Mouse (Mus musculus): ENCODE measurements around the gene Fbxo48. TPM values are rescaled to one million over a fixed set of nuclear protein-coding genes. Genes with fewer than 3 reads are reported as not detected.

Fbxo48 gene
- total and polyA plus RNA-seq, 2 experiments from 2014 or later = 0.27 TPM; not detected in 1

DNA sequence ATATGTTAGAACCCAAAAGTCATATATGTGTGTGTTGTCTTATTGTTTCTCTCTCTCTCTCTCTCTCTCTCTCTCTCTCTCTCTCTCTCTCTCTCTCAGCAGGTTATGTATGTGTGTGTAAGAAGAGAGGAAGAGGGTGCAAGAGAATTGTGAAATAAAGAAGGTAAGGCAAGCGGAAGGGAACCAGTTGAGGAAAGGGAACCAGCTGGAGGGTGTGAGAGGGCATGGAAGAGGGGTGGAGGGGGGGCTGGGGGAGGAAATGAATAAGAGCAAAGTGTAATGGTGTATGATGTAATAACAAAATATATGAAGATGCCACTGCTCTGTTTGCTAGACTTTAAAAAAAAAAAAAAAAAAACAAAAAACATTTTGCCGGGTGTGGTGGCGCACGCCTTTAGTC is 48.2 kb downstream of the Fbxo48 start:
- 92% methylated on average over 4 of the region's 4 CpGs for WGBS

DNA sequence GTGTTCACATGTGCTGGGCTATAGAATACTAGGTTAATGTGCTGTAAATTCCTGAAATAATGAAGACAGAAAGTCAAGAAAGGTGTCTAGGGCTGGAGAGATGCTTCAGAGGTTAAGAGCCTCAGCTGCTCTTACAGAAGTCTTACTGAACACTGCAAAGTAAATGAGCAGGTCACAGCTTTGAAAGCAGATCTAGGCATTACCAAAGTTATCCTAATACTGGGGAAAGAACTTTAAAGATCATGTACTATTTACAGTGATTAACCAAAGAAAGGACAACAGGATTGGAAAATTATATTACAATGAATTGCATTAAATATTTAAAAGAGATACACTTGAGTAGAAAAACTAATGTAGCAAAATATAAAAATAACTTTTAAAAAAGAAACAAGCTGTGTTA is 48.8 kb downstream of the Fbxo48 start:
- ATAC-seq (ENCODE audit: insufficient read depth, low read depth) = no peak

More for the DNA sequence above, 48.2 kb downstream of the Fbxo48 start:
- H3K4me2 ChIP-seq (ENCODE audit: low read depth, low read length) = no peak overlapping the region
- no peaks in the 10 kb centered on the region for H3K36me3 ChIP-seq (replicated peaks; ENCODE audit: control insufficient read depth, insufficient read depth, low read length)
- H3K4me1 ChIP-seq (ENCODE audit: control insufficient read depth, insufficient read depth) = no peaks in the 10 kb centered on the region
- no peaks in the 10 kb centered on the region for H3K27me3 ChIP-seq (ENCODE audit: control insufficient read depth, insufficient read depth, low read length)
- no peak for TF ChIP-seq EP300 (IDR thresholded peaks at IDR 0.05; ENCODE audit: low read depth)
- no peak for TF ChIP-seq CTCF (IDR thresholded peaks at IDR 0.05; ENCODE audit: low read depth)
- ATAC-seq (ENCODE audit: insufficient read depth, low read depth) (no peak), DNase-seq (ENCODE audit: low spot score) (no peak)
- H3K9me3 ChIP-seq (replicated peaks; ENCODE audit: control insufficient read depth, low read length) = no peaks in the 10 kb centered on the region
- H3K4me3 ChIP-seq (ENCODE audit: low read depth, low read length) = no peak overlapping the region
- H3K27ac ChIP-seq (ENCODE audit: low read depth) = no peak overlapping the region
- no peak overlapping the region for H3K9ac ChIP-seq (replicated peaks; ENCODE audit: low read depth, low read length)

DNA sequence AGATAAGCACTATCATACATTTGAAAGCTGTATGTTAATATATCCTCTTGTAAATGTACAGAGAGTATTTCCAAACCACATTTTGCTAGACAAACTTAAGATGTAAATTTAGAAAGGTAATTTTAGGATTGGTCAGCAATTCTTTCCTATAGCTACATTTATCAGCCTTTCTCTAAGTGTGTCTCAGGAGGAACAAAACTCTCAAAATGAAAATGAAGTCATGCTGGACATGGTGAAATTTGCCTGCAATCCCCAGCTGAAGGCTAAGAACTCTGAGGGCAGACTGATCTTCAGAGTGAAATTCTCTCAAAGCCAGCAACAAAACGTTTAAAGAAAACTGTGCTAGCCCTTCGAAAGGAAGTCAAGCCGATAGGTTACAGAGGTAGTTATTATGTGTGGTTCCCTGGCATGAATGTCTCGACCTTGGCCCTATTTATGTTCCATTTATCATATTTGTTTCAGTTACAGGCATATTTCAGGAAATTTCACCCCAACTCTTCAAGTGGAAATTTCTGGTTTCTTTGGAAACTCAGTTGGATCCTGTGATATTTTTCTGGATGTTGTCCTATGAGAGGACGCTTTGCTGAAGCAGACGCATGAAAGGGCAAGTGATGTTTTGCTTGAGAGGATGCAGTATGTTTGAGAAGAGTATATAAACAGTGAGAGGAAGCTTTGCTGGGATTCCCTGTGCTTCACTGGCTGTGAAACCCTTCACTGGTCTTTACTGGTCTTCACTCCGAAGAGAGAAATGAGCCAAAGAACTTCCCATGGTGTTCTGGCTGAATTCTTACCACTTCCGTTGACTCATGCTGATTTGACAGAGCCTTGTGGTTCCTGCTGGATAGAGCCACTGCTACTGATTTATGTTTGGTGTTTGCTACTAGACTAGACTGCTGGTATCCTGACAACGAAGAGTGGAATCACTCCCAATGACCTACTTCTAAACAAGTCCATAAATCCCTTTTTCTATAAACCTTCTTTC is 49.5 kb downstream of the Fbxo48 start:
- Histone ChIP-seq H3K4me3 (ENCODE audit: low read depth, low read length) (no peak overlapping the region), H3K4me2 (ENCODE audit: low read depth, low read length) (no peak overlapping the region), H3K9me3 (replicated peaks; ENCODE audit: control insufficient read depth, low read length) (no peaks in the 10 kb centered on the region), H3K4me1 (ENCODE audit: control insufficient read depth, insufficient read depth) (no peaks in the 10 kb centered on the region), H3K27ac (ENCODE audit: low read depth) (no peak overlapping the region), H3K27me3 (ENCODE audit: control insufficient read depth, insufficient read depth, low read length) (no peaks in the 10 kb centered on the region), H3K9ac (replicated peaks; ENCODE audit: low read depth, low read length) (no peak overlapping the region), H3K36me3 (replicated peaks; ENCODE audit: control insufficient read depth, insufficient read depth, low read length) (no peaks in the 10 kb centered on the region)
- no peak for TF ChIP-seq EP300 (IDR thresholded peaks at IDR 0.05; ENCODE audit: low read depth)
- TF ChIP-seq CTCF (IDR thresholded peaks at IDR 0.05; ENCODE audit: low read depth) = no peak
- no peak for ATAC-seq (ENCODE audit: insufficient read depth, low read depth)
- 62% methylated on average over 9 of the region's 9 CpGs for WGBS
- DNase-seq (ENCODE audit: low spot score) = no peak

More for the DNA sequence above, 48.8 kb downstream of the Fbxo48 start:
- Histone ChIP-seq H3K36me3 (replicated peaks; ENCODE audit: control insufficient read depth, insufficient read depth, low read length) (no peaks in the 10 kb centered on the region), H3K4me2 (ENCODE audit: low read depth, low read length) (no peak overlapping the region), H3K4me1 (ENCODE audit: control insufficient read depth, insufficient read depth) (no peaks in the 10 kb centered on the region), H3K27me3 (ENCODE audit: control insufficient read depth, insufficient read depth, low read length) (no peaks in the 10 kb centered on the region), H3K27ac (ENCODE audit: low read depth) (no peak overlapping the region), H3K9me3 (replicated peaks; ENCODE audit: control insufficient read depth, low read length) (no peaks in the 10 kb centered on the region), H3K4me3 (ENCODE audit: low read depth, low read length) (no peak overlapping the region), H3K9ac (replicated peaks; ENCODE audit: low read depth, low read length) (no peak overlapping the region)
- TF ChIP-seq CTCF (IDR thresholded peaks at IDR 0.05; ENCODE audit: low read depth) = no peak
- TF ChIP-seq EP300 (IDR thresholded peaks at IDR 0.05; ENCODE audit: low read depth) = no peak
- no peak for DNase-seq (ENCODE audit: low spot score)

DNA sequence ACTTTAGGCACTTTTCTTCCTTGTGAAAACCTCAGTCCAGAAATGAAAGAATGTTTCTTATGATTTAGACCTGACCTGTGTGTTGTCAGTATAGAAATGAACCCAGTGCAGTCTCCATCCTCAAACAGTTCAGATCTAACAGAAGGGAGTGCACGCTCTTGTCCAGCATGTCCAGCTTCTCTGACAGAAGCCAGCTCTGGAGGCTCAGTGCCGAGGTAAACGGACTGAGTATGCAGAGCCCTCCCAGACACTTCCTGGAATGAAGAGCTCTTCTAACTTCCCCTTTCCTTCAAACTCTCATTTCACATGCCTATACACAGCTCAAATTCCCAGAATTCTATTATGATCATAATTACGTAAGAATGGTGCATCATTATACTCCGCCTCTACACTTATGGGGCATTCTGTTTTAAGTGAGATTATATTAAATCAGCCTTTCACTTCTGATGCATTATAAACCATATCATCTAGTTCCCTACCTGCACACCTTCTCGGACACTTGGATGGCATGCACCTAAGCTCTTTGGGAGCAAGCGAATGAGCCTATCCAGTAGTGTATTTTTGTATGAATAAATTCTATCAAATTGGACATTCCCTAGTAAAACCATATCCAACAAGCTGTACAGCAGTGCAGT is 51.7 kb downstream of the Fbxo48 start:
- Histone ChIP-seq H3K27ac (ENCODE audit: low read depth) (no peak overlapping the region), H3K27me3 (ENCODE audit: control insufficient read depth, insufficient read depth, low read length) (no peaks in the 10 kb centered on the region), H3K4me3 (ENCODE audit: low read depth, low read length) (no peak overlapping the region), H3K4me2 (ENCODE audit: low read depth, low read length) (no peak overlapping the region), H3K9ac (replicated peaks; ENCODE audit: low read depth, low read length) (no peak overlapping the region), H3K9me3 (replicated peaks; ENCODE audit: control insufficient read depth, low read length) (no peaks in the 10 kb centered on the region), H3K4me1 (ENCODE audit: control insufficient read depth, insufficient read depth) (no peaks in the 10 kb centered on the region), H3K36me3 (replicated peaks; ENCODE audit: control insufficient read depth, insufficient read depth, low read length) (no peaks in the 10 kb centered on the region)
- DNase-seq (ENCODE audit: low spot score) (no peak), ATAC-seq (ENCODE audit: insufficient read depth, low read depth) (no peak)
- TF ChIP-seq EP300 (IDR thresholded peaks at IDR 0.05; ENCODE audit: low read depth) (no peak), CTCF (IDR thresholded peaks at IDR 0.05; ENCODE audit: low read depth) (no peak)
- WGBS = 68% methylated on average over 7 of the region's 7 CpGs

DNA sequence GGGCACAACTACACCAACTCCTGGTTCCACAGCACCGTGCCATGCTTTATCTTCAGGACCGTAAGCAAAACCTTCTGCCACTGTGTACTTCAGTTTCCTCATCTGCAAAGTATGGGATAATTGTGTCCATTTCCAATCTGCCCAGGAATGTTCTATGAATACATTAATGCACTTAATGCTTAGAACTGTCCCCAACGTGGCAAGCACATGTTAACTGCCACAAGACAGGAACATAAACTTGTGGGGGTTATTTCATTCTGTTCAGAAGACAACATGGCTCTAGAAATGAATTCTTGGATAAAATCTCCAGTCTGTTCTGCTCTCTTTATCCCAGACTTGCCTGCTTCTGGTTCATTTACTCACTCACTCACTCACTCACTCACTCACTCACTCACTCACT is 52.6 kb downstream of the Fbxo48 start:
- no peak for ATAC-seq (ENCODE audit: insufficient read depth, low read depth)
- TF ChIP-seq CTCF (IDR thresholded peaks at IDR 0.05; ENCODE audit: low read depth) (no peak), EP300 (IDR thresholded peaks at IDR 0.05; ENCODE audit: low read depth) (no peak)
- 65% methylated on average over 3 of the region's 3 CpGs for WGBS
- no peaks in the 10 kb centered on the region for H3K4me1 ChIP-seq (ENCODE audit: control insufficient read depth, insufficient read depth)
- H3K4me3 ChIP-seq (ENCODE audit: low read depth, low read length) = no peak overlapping the region
- no peak overlapping the region for H3K4me2 ChIP-seq (ENCODE audit: low read depth, low read length)
- H3K27me3 ChIP-seq (ENCODE audit: control insufficient read depth, insufficient read depth, low read length) = no peaks in the 10 kb centered on the region
- no peaks in the 10 kb centered on the region for H3K9me3 ChIP-seq (replicated peaks; ENCODE audit: control insufficient read depth, low read length)
- no peak overlapping the region for H3K27ac ChIP-seq (ENCODE audit: low read depth)
- DNase-seq (ENCODE audit: low spot score) = no peak
- H3K9ac ChIP-seq (replicated peaks; ENCODE audit: low read depth, low read length) = no peak overlapping the region
- no peaks in the 10 kb centered on the region for H3K36me3 ChIP-seq (replicated peaks; ENCODE audit: control insufficient read depth, insufficient read depth, low read length)

Other genes with a start within 250 kb of the Fbxo48 start
- 2.3 and 2.5 TPM in 2 replicates for gene Egfr, start 199.2 kb upstream of the Fbxo48 start, total RNA-seq (2014; rRNA removed; ENCODE audit: low replicate concordance)
- gene Egfr, start 199.2 kb upstream of the Fbxo48 start, polyA plus RNA-seq (2015; fragmentation: Nextera tagmentation; extraction: Ambion mirVana) = 1.2 TPM in 2 replicates
- gene Cnrip1, start 100.2 kb downstream of the Fbxo48 start, total RNA-seq (2014; rRNA removed; ENCODE audit: low replicate concordance) = 2.4 and 4.9 TPM in 2 replicates
- 9.0 and 9.2 TPM in 2 replicates for gene Cnrip1, start 100.2 kb downstream of the Fbxo48 start, polyA plus RNA-seq (2015; fragmentation: Nextera tagmentation; extraction: Ambion mirVana)
- gene Plek, start 101.0 kb downstream of the Fbxo48 start, total RNA-seq (2014; rRNA removed; ENCODE audit: low replicate concordance) = 1.6 and 2.6 TPM in 2 replicates
- 1.3 and 1.5 TPM in 2 replicates for gene Plek, start 101.0 kb downstream of the Fbxo48 start, polyA plus RNA-seq (2015; fragmentation: Nextera tagmentation; extraction: Ambion mirVana)
- gene Ppp3r1, start 207.9 kb downstream of the Fbxo48 start, total RNA-seq (2014; rRNA removed; ENCODE audit: low replicate concordance) = 30.7 and 37.2 TPM in 2 replicates
- 73.4 and 78.5 TPM in 2 replicates for gene Ppp3r1, start 207.9 kb downstream of the Fbxo48 start, polyA plus RNA-seq (2015; fragmentation: Nextera tagmentation; extraction: Ambion mirVana)
- gene Wdr92, start 230.7 kb downstream of the Fbxo48 start, total RNA-seq (2014; rRNA removed; ENCODE audit: low replicate concordance) = 8.7 and 11.4 TPM in 2 replicates
- gene Wdr92, start 230.7 kb downstream of the Fbxo48 start, polyA plus RNA-seq (2015; fragmentation: Nextera tagmentation; extraction: Ambion mirVana) = 15.0 and 16.9 TPM in 2 replicates